Mouse (Mus musculus) limb, embryonic 14.5 days (tissue): Measurements from ENCODE around the gene Six2. TPM values are rescaled to one million over a fixed set of nuclear protein-coding genes. Genes with fewer than 3 reads are reported as not detected.

Source experiments
- ATAC-seq: fragments of 200-750 bp; cut with Nextera tagmentation; 2 replicates; pipeline ENCODE4 v1.8.0; 2017; ENCODE audit warnings: low read depth, moderate number of reproducible peaks, moderate TSS enrichment; ENCODE audit not compliant: low FRiP score
- DNase-seq: peaks from one replicate; pipeline ENCODE4 v3.0.0-alpha.2; 2015; ENCODE audit warnings: low spot score
- H3K27ac ChIP-seq: fragments of 300-500 bp; sonication (generic); replicated peaks from 2 replicates; pipeline ENCODE4 v1.5.1; 2014; ENCODE audit warnings: low read depth, mild to moderate bottlenecking, low read length, moderate library complexity, mixed read lengths
- H3K27me3 ChIP-seq: fragments of 300-500 bp; sonication (generic); 2 replicates; pipeline ENCODE4 v1.6.1; 2014; ENCODE audit warnings: low read length, mixed read lengths; ENCODE audit not compliant: control insufficient read depth, insufficient read depth
- H3K36me3 ChIP-seq: fragments of 300-500 bp; sonication (generic); 2 replicates; pipeline ENCODE4 v1.6.1; 2014; ENCODE audit warnings: mild to moderate bottlenecking, low read length, moderate library complexity, mixed read lengths; ENCODE audit not compliant: control insufficient read depth, insufficient read depth
- H3K4me1 ChIP-seq: fragments of 300-500 bp; sonication (generic); 2 replicates; pipeline ENCODE4 v1.6.1; 2014; ENCODE audit warnings: antibody characterized with exemption, low read length, mixed read lengths; ENCODE audit not compliant: control insufficient read depth, insufficient read depth
- H3K4me2 ChIP-seq: fragments of 300-500 bp; sonication (generic); replicated peaks from 2 replicates; pipeline ENCODE4 v1.6.1; 2014; ENCODE audit warnings: low read depth, mild to moderate bottlenecking, low read length, moderate library complexity; ENCODE audit not compliant: severe bottlenecking
- H3K4me3 ChIP-seq: fragments of 300-500 bp; sonication (generic); replicated peaks from 2 replicates; pipeline ENCODE4 v1.5.1; 2014; ENCODE audit warnings: low read length
- H3K9ac ChIP-seq: fragments of 300-500 bp; sonication (generic); 2 replicates; pipeline ENCODE4 v1.6.1; 2014; ENCODE audit warnings: mild to moderate bottlenecking, low read depth, low read length, moderate library complexity; ENCODE audit not compliant: severe bottlenecking
- H3K9me3 ChIP-seq: fragments of 300-500 bp; sonication (generic); 2 replicates; pipeline ENCODE4 v1.6.1; 2016; ENCODE audit warnings: low read length; ENCODE audit not compliant: control insufficient read depth
- POLR2A ChIP-seq: fragments of 200-500 bp; IDR thresholded peaks from 2 replicates; pipeline ENCODE4 v1.8.0; 2012; ENCODE audit warnings: inconsistent platforms, mild to moderate bottlenecking, moderate library complexity, borderline replicate concordance; ENCODE audit not compliant: insufficient read depth, insufficient read length; ENCODE audit errors: extremely low read depth
- WGBS: fragments of 180-500 bp; shearing (Covaris S2); extraction: QIAGEN DNeasy Blood & Tissue Kit; methylation state at CpG from one replicate; pipeline ENCODE4 v1.1.7; 2014; 5-methylcytosine and 5-hydroxymethylcytosine counted together
- polyA plus RNA-seq, 2 experiments: library from polyadenylated mRNA; depleted of rRNA in 1 of 2; stranded (reverse) in 1 of 2; unstranded in 1 of 2; fragments of >200 nt; fragmentation: Nextera tagmentation in 1 of 2; extraction: Ambion mirVana in 1 of 2; gene quantifications; 2 replicates each; pipeline versions ENCODE4 v1.2.1 to v1.2.3; 2012 to 2014

Gene Six2
- polyA plus RNA-seq, 2 experiments, result 7.7 to 30.0 TPM

DNA sequence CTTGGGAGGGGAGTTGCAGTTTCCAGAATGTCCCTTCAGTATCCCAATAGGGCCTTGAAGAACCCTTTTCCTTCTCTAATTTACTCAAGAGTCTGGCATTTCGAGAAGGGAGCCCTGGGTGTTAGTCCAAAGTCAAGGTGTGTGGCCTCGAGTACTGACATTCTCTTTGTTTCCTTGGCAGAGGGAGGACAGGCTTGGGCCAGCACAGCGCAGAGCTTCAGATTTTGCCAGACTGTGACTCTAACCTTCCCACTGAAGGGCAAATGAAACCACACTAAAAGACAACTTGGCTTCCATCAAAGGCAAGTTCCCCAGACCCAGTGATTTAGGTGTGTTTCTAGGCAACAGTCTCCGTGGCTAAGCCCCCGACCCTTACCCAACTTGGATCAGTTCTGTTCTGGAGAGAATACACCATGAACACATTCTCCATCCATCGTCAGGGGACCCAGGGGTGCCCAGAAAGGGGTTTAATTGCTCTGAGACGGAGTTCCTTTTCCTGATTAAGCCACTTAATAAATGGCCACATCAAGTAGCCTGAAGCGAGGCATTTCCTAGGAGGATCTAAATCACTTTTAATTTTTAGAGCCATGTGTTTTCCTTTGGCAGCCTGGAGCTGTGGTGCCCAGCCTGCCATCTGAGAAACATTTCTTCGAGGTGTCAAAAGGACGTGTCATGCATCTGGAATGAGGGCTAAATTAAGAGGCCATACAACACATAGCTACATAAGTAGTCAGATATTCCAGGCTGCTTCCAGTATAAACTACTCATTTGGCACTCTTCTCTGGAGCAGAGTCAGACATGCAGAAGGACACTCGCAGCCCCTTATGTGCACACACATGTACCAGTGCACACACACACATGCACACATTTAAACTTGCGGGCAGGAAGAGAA, 16.5 kb upstream of the Six2 start:
- TF ChIP-seq POLR2A, result no peak
- Histone ChIP-seq H3K9ac (no peak overlapping the region), H3K4me2 (no peak overlapping the region), H3K27ac (0 out of 2 replicates have a peak overlapping the region, but pooled peaks have one; percentile 8), H3K9me3 (no peaks in the 10 kb centered on the region), H3K4me3 (no peak overlapping the region), H3K36me3 (no peaks in the 10 kb centered on the region), H3K27me3 (no peaks in the 10 kb centered on the region), H3K4me1 (peaks cover 11% of the 10 kb centered on the region)
- no peak; the same call in 1 of the 2 replicates for ATAC-seq
- WGBS, result 41% methylated on average over 12 of the region's 12 CpGs
- DNase-seq, result no peak

DNA sequence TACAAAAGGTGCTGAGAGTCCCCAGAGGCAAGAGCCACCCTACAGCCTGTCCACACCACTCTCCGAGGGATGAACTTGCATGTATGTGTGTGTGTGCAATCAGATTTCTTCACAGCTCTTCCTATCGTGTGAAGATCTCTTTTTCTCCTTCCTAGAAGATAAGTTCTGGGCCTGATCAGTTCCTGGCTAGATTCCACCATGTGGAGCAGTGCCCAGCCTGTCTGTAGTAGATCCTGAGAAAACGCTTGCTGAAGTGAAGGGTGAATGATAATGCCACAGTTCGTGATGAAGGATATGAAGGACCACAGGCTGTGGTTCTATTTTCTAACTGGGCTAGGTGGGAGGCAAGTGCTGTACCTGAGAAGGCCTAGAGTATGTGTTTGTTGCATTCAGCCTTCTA, 12.0 kb upstream of the Six2 start:
- ATAC-seq (no peak), DNase-seq (no peak)
- WGBS, result 82% methylated on average over 4 of the region's 4 CpGs
- no peak overlapping the region for H3K4me3 ChIP-seq
- no peak for TF ChIP-seq POLR2A
- no peaks in the 10 kb centered on the region; the same call in none of the 2 replicates for H3K27me3 ChIP-seq
- H3K36me3 ChIP-seq, result no peaks in the 10 kb centered on the region
- H3K27ac ChIP-seq, result no peak overlapping the region
- H3K9ac ChIP-seq, result no peak overlapping the region
- no peak overlapping the region for H3K4me2 ChIP-seq
- H3K9me3 ChIP-seq, result no peaks in the 10 kb centered on the region
- peaks cover 11% of the 10 kb centered on the region for H3K4me1 ChIP-seq

DNA sequence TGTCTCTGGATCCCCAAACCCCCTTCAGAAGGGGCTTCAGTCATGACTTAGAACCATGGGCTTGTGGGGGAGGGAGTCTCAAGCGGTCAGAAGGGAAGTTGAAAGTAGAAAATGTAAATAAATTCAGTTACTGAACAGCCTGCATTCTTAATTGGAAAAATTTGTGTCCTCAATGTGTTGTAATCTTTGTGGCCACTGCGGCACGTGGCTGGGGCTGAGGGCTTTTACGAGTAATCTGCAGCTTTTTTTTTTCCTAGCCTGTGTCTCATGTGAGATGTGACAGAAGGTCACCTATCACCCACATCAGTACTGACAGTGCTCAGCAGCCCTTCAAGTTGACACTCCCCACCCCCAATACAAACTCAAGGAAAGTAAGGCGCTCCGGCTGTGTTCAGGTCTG, 10.6 kb upstream of the Six2 start:
- ATAC-seq (no peak), DNase-seq (no peak)
- TF ChIP-seq POLR2A, result no peak
- Histone ChIP-seq H3K27me3 (no peaks in the 10 kb centered on the region; the same call in none of the 2 replicates), H3K4me1 (no peaks in the 10 kb centered on the region), H3K36me3 (no peaks in the 10 kb centered on the region), H3K4me2 (no peak overlapping the region), H3K4me3 (no peak overlapping the region), H3K9me3 (no peaks in the 10 kb centered on the region), H3K27ac (no peak overlapping the region), H3K9ac (no peak overlapping the region)
- WGBS, result 74% methylated on average over 6 of the region's 6 CpGs

DNA sequence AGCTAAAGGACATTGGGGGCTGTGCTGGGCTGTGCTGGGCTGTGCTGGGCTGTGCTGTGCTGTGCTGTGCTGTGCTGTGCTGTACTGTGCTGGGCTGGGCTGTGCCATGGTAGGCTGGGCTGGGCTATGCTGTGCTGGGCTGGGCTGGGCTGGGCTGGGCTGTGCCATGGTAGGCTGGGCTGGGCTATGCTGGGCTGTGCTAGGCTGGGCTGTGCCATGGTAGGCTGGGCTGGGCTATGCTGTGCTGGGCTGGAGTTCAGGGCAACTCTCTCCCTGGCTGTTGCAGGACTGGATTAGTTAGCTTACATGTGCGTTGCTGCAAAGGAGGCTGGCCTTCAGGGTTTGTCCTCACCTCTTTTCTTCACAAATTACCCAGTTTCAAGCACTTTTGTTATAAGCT, 9.9 kb upstream of the Six2 start:
- H3K4me3 ChIP-seq, result no peak overlapping the region
- no peaks in the 10 kb centered on the region for H3K9me3 ChIP-seq
- H3K9ac ChIP-seq, result no peak overlapping the region
- no peak for ATAC-seq
- peaks cover 4% of the 10 kb centered on the region for H3K27me3 ChIP-seq
- 73% methylated on average over 1 of the region's 1 CpGs for WGBS
- H3K4me1 ChIP-seq, result no peaks in the 10 kb centered on the region
- H3K4me2 ChIP-seq, result no peak overlapping the region
- DNase-seq, result no peak
- H3K27ac ChIP-seq, result no peak overlapping the region
- no peak for TF ChIP-seq POLR2A
- H3K36me3 ChIP-seq, result no peaks in the 10 kb centered on the region

DNA sequence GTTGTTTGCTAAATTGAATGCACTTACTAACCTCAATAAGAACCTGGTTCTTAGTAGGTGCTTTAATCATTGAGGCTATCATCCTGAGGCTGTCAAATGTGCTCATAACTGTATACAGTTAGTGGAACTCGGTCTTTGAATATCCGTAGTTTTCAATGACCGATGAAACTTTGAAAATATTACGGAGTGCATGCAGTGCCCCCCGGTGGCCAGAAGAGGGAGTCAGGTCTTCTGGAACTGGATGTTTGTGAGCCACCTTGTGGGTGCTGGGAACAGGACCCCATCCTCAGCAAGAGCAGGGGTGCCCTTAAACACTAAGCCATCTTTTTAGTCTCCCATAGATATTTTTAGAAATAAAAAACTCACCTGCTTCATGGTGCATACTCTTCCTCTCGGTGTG, 6.4 kb upstream of the Six2 start:
- Histone ChIP-seq H3K4me1 (peaks cover 9% of the 10 kb centered on the region; the same call in 1 of the 2 replicates), H3K9ac (no peak overlapping the region), H3K27me3 (peaks cover 39% of the 10 kb centered on the region), H3K4me2 (no peak overlapping the region), H3K27ac (no peak overlapping the region), H3K9me3 (no peaks in the 10 kb centered on the region), H3K36me3 (no peaks in the 10 kb centered on the region), H3K4me3 (no peak overlapping the region)
- ATAC-seq (no peak), DNase-seq (no peak)
- WGBS, result 78% methylated on average over 6 of the region's 6 CpGs
- no peak for TF ChIP-seq POLR2A
